Mouse (Mus musculus) embryonic facial prominence, embryonic 10.5 days (tissue): ENCODE measurements at regions not wholly inside any gene's neighbourhood (a gene's known extent, or its start where the extent isn't known, plus 50 kb on each side); places are given as distances from the start of the nearest gene placed in this dataset.

Experiments used
- DNase-seq: peaks from one replicate; pipeline ENCODE4 v3.0.0-alpha.2; 2017; ENCODE audit warnings: low spot score
- H3K27ac ChIP-seq: fragments of 300-500 bp; sonication (generic); replicated peaks from 2 replicates; pipeline ENCODE4 v1.5.1; 2016; ENCODE audit warnings: mild to moderate bottlenecking
- H3K27me3 ChIP-seq: fragments of 300-500 bp; sonication (generic); replicated peaks from 2 replicates; pipeline ENCODE4 v1.6.1; 2016; ENCODE audit warnings: low read depth, mild to moderate bottlenecking; ENCODE audit not compliant: poor library complexity, severe bottlenecking
- H3K36me3 ChIP-seq: fragments of 300-500 bp; sonication (generic); replicated peaks from 2 replicates; pipeline ENCODE4 v1.6.1; 2016; ENCODE audit warnings: mild to moderate bottlenecking, moderate library complexity
- H3K4me1 ChIP-seq: fragments of 300-500 bp; sonication (generic); 2 replicates; pipeline ENCODE4 v1.6.1; 2016
- H3K4me3 ChIP-seq: fragments of 300-500 bp; sonication (generic); 2 replicates; pipeline ENCODE4 v1.5.1; 2016; ENCODE audit warnings: mild to moderate bottlenecking, moderate library complexity
- H3K9me3 ChIP-seq: fragments of 300-500 bp; sonication (generic); 2 replicates; pipeline ENCODE4 v1.6.1; 2016; ENCODE audit warnings: mild to moderate bottlenecking
- WGBS: fragments of 180-500 bp; shearing (Covaris S2); methylation state at CpG from one replicate; pipeline ENCODE4 v1.1.7; 2016; 5-methylcytosine and 5-hydroxymethylcytosine counted together

DNA sequence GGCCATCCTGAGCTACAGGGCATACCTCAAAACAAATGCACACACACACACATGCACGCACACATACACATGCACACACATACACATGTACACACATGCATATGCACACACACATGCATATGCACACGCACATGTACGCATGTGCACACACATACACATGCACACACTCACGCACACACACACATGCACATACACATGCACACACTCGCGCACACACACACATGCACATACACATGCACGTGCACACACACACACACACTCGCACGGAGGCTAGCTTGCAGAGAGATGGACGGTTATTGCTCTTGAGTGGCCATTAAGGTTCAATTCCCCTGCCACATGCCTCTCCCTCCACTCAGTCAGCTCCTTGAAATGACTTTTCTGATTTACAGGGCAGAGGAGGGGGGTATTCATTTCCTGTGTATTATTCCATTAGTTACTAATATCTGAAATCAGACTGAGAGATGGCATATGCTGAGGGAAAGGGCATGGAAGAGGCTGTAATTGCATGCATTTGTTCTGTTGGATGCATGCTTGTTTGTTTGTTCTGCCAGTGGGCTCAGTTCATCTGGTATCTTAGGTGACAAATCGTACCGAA is 111.5 kb upstream of the Ssbp2 start:
- 0 out of 2 replicates have a peak, but pooled peaks cover 6% of the 10 kb centered on the region for H3K9me3 ChIP-seq
- 91% methylated on average over 12 of the region's 12 CpGs for WGBS
- DNase-seq = no peak
- H3K4me3 ChIP-seq = no peak overlapping the region
- no peaks in the 10 kb centered on the region for H3K4me1 ChIP-seq
- no peaks in the 10 kb centered on the region for H3K27me3 ChIP-seq
- no peak overlapping the region for H3K27ac ChIP-seq
- no peaks in the 10 kb centered on the region for H3K36me3 ChIP-seq

GRCm38 (mm10) chr13:91352311-91352710 is 107.8 kb upstream of the Ssbp2 start:
- no peak overlapping the region for H3K27ac ChIP-seq
- DNase-seq = no peak
- 89% methylated on average over 8 of the region's 8 CpGs for WGBS

GRCm38 (mm10) chr13:91356516-91356915 is 103.6 kb upstream of the Ssbp2 start:
- DNase-seq = no peak
- Histone ChIP-seq H3K27me3 (no peaks in the 10 kb centered on the region), H3K36me3 (no peaks in the 10 kb centered on the region), H3K4me1 (no peaks in the 10 kb centered on the region), H3K9me3 (no peaks in the 10 kb centered on the region), H3K4me3 (no peak overlapping the region), H3K27ac (no peak overlapping the region)
- WGBS = 89% methylated on average over 9 of the region's 9 CpGs

More at GRCm38 (mm10) chr13:91352311-91352710, 107.8 kb upstream of the Ssbp2 start:
- Histone ChIP-seq H3K4me3 (no peak overlapping the region), H3K9me3 (no peaks in the 10 kb centered on the region), H3K4me1 (no peaks in the 10 kb centered on the region), H3K36me3 (no peaks in the 10 kb centered on the region), H3K27me3 (no peaks in the 10 kb centered on the region)

GRCm38 (mm10) chr13:91360121-91360520 is 100.0 kb upstream of the Ssbp2 start:
- Histone ChIP-seq H3K4me1 (0 out of 2 replicates have a peak, but pooled peaks cover under 1% of the 10 kb centered on the region), H3K27me3 (no peaks in the 10 kb centered on the region), H3K4me3 (no peak overlapping the region), H3K9me3 (no peaks in the 10 kb centered on the region), H3K36me3 (no peaks in the 10 kb centered on the region), H3K27ac (no peak overlapping the region)
- 78% methylated on average over 6 of the region's 6 CpGs for WGBS
- no peak for DNase-seq

DNA sequence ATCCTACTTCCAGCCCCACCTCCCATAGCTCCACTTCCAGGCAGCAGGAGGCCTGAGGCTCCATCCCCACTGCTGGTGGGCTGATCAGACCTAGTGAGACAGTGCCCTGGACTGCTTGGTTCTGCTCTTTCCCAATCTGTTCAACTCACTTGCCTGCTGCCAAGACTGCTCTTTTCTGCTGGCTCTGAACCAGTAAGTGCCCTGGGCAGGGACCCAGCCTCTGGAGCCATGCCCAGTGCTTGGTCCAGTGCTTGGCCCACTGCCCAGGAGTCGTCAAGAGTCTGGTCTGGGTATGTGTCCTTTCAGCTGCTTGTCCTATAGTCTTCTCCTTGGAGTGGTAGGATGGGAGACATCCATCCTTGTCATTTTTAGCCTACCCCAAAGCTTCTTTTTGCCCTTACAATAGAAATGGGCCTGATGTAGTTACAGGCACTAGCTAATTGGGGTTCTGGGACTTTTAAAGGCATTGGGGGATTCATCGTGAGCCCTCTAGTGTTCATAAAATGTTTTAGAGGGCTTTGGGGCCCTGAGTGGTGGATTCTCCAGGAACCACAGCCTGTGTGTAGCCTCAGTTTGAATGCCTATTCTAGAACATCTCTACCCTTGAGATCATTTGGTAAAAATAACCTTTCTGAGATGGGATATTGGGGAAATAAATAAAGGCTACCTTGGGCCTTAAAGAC is 94.7 kb upstream of the Ssbp2 start:
- WGBS = 74% methylated on average over 2 of the region's 2 CpGs
- no peaks in the 10 kb centered on the region for H3K9me3 ChIP-seq
- H3K36me3 ChIP-seq = no peaks in the 10 kb centered on the region
- DNase-seq = no peak
- H3K27ac ChIP-seq = peak overlapping the region; percentile 63
- H3K27me3 ChIP-seq = no peaks in the 10 kb centered on the region
- peaks cover 30% of the 10 kb centered on the region for H3K4me1 ChIP-seq
- no peak overlapping the region for H3K4me3 ChIP-seq

GRCm38 (mm10) chr13:91366540-91366939 is 93.5 kb upstream of the Ssbp2 start:
- no peaks in the 10 kb centered on the region for H3K36me3 ChIP-seq
- no peak overlapping the region for H3K4me3 ChIP-seq
- no peaks in the 10 kb centered on the region for H3K9me3 ChIP-seq
- peaks cover 37% of the 10 kb centered on the region for H3K4me1 ChIP-seq
- WGBS = 72% methylated on average over 4 of the region's 4 CpGs
- no peak for DNase-seq
- no peak overlapping the region for H3K27ac ChIP-seq
- H3K27me3 ChIP-seq = no peaks in the 10 kb centered on the region

GRCm38 (mm10) chr13:91367896-91368556 is 92.1 kb upstream of the Ssbp2 start:
- H3K4me3 ChIP-seq = no peak overlapping the region

DNA sequence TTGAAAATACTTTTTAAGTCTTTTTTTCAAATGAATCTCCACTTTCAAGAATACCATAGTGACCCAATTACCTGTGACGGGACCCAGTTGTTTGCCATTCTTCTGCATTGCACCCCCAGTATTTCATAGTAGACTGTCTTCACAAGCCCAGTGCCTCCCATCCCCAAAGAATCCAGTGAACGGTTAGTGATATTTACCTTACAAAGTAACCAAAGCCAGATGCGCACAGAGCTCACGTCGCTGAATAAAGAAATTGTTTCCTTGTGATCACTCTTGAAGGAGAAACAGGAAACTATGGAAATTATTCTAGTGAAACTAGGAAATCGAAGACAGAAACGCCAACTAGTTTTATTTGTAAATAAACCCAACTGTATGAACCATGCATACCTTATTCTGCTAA is 91.4 kb upstream of the Ssbp2 start:
- Histone ChIP-seq H3K4me3 (no peak overlapping the region), H3K9me3 (no peaks in the 10 kb centered on the region), H3K4me1 (peaks cover 58% of the 10 kb centered on the region), H3K27me3 (no peaks in the 10 kb centered on the region), H3K27ac (peak overlapping the region; percentile 98), H3K36me3 (no peaks in the 10 kb centered on the region)
- peak; percentile 50 for DNase-seq
- 40% methylated on average over 7 of the region's 7 CpGs for WGBS

More at GRCm38 (mm10) chr13:91367896-91368556, 92.1 kb upstream of the Ssbp2 start:
- DNase-seq = no peak
- 60% methylated on average over 7 of the region's 7 CpGs for WGBS
- Histone ChIP-seq H3K27me3 (no peaks in the 10 kb centered on the region), H3K9me3 (no peaks in the 10 kb centered on the region), H3K27ac (peak overlapping the region; percentile 51; the same call in 1 of the 2 replicates), H3K36me3 (no peaks in the 10 kb centered on the region), H3K4me1 (peaks cover 52% of the 10 kb centered on the region)

GRCm38 (mm10) chr13:91370021-91370420 is 90.1 kb upstream of the Ssbp2 start:
- Histone ChIP-seq H3K36me3 (no peaks in the 10 kb centered on the region), H3K9me3 (no peaks in the 10 kb centered on the region), H3K4me1 (peaks cover 70% of the 10 kb centered on the region), H3K27me3 (no peaks in the 10 kb centered on the region), H3K4me3 (peak overlapping the region; percentile 60), H3K27ac (peak overlapping the region; percentile 98)
- DNase-seq = no peak
- WGBS = 32% methylated on average over 3 of the region's 3 CpGs

DNA sequence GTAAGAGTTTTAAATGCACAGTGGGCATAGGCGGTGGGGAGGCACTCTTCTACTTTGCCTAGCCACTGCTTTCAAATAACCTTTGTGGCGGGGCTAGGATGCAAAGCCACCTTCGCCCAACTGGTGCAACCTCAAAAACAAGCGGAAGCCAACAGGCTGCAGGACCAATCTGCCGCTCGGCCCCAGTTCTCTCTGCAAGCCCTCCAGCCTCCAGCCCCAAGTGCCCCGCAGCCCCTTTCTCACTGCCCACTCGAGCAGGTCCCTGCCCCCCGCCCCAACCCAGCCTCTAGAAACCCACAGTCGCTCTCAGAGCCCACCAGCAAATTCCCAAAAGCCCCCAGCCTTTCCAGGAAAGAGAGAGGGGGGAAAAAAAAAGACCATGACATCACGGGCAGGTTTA is 89.6 kb upstream of the Ssbp2 start:
- Histone ChIP-seq H3K27ac (peak overlapping the region; percentile 98), H3K36me3 (no peaks in the 10 kb centered on the region), H3K4me1 (peaks cover 67% of the 10 kb centered on the region), H3K27me3 (no peaks in the 10 kb centered on the region), H3K9me3 (no peaks in the 10 kb centered on the region), H3K4me3 (peak overlapping the region; percentile 60)
- 1% methylated on average over 11 of the region's 11 CpGs for WGBS
- peak; percentile 71 for DNase-seq

- H3K4me1 ChIP-seq = peaks cover 67% of the 10 kb centered on the region
- WGBS = under 1% methylated on average over 28 of the region's 28 CpGs
- H3K9me3 ChIP-seq = no peaks in the 10 kb centered on the region
- H3K36me3 ChIP-seq = no peaks in the 10 kb centered on the region
- peak overlapping the region; percentile 60 for H3K4me3 ChIP-seq
- no peaks in the 10 kb centered on the region for H3K27me3 ChIP-seq
- peak overlapping the region; percentile 98 for H3K27ac ChIP-seq
- DNase-seq = peak; percentile 97
These were observed 89.0 kb upstream of the Ssbp2 start for GRCm38 (mm10) chr13:91370886-91371595.

GRCm38 (mm10) chr13:91371596-91371987 is 88.5 kb upstream of the Ssbp2 start:
- WGBS = 26% methylated on average over 2 of the region's 2 CpGs
- no peaks in the 10 kb centered on the region for H3K27me3 ChIP-seq
- no peaks in the 10 kb centered on the region for H3K36me3 ChIP-seq
- H3K4me3 ChIP-seq = peak overlapping the region; percentile 60
- H3K9me3 ChIP-seq = no peaks in the 10 kb centered on the region
- DNase-seq = no peak
- H3K27ac ChIP-seq = peak overlapping the region; percentile 98
- peaks cover 67% of the 10 kb centered on the region for H3K4me1 ChIP-seq
